Mouse (Mus musculus) embryo, embryonic 10.5 days (tissue): ENCODE data around the gene Rsad1.

Experiments
- DNase-seq: peaks from one replicate; pipeline ENCODE4 v3.0.0-alpha.2; 2015; ENCODE audit warnings: low spot score

Rsad1 gene

DNA sequence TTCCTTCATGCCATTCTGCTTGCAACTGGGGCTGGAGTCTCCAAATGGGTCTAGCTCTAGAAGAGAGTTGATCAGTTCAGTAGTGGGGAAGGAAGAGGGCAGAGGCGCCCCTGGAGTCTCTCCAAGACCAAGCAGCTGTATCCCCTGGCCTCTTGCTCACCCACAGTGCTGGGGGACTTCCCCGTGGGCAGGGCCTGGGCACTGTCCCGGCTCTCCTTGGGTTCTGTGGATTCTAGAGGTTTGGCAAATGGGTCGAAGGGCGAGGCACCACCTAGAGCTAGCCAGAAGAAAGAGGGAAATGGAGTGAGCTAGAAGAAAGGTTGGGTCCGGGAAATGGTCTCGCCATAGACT, 57.3 kb downstream of the Rsad1 start:
- no peak for DNase-seq

DNA sequence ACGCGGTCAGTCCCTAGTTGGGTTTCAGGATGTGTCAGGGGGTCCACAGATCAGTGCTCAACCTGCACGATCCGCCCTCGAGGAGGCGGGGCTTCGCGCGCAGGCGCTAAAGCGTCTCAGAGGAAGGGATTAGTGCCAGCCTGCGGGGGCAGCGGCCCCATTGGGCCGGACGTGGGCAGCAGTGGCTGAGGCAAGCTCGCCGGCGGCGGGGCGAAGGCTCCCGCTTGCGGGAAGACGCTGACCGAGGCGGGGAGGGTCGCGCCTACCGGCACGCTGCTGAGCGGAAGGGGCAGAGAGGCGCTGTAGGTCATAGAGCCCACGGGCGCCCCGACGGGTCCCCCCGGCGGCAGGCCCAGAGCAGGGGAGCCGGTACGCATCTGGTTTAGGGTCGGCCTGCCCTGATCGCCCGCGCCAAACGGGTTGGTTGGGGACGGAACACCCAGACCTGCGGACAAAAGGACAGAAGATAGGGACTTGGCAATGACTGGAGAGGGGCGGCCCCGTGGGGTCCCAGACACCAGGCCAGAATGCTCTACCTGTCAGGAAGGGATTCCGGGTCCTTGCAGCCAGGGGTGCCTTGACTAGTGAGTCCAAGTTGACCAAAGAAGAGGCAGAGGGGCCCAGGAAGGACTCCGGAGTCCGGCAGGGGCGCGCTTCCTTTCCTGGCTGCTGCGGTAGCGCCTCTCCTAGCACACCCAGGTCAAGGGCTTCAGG, 57.9 kb downstream of the Rsad1 start:
- DNase-seq: peak; percentile 71
